Mouse (Mus musculus): ENCODE data around the gene Tm4sf1. TPM values are rescaled to one million over a fixed set of nuclear protein-coding genes. Genes with fewer than 3 reads are reported as not detected.

The Tm4sf1 gene
- polyA plus RNA-seq (2021): 126 TPM

DNA sequence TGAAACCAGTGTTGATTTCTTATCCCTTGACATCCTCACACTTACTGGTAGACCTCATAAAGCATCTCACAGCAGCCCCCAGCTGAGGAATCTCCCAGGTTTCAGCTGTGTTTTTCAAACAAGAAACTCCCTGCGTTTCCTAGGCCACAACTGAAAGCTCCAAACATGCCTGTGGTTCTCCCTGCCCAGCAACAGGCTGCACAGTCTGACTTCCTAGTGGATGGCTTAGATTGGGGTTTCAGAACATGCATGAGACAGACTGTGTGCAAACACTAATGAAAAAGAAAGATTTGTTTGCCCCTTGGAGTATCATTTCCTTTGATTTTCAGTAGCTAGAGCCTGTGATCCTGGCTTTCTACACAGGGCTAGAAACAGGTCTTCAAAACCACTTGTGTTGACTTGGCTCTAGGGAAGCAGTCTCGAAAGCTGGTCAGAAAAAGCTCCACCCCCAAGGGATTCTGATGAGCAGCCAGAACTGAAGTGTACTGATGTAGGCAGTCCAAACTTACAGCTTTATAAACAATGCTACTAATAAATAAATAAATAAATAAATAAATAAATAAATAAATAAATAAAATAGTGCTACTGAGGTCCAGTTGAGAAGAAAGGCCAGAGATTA is at the start of gene Tm4sf1:
Tm4sf1 (minus strand) TSS at position 68 of the 619 bp plus-strand sequence.
- DNase-seq (ENCODE audit: low read depth, low spot score) (no peak), ATAC-seq (no peak)
- ChIA-PET CTCF (interaction anchor here (0.8 to 2.2 kb wide), 4 partner anchors 8 to 857 kb away, joined by 3 to 5 read pairs (median 4); no protein-coding TSS in a partner anchor), POLR2A (interaction anchor here (0.6 kb wide), 1 partner anchor 50 kb away, joined by 3 read pairs; no protein-coding TSS in a partner anchor)
- no peak for TF ChIP-seq CTCF (IDR thresholded peaks at IDR 0.05)
- in situ Hi-C loops (cut with MboI; ENCODE audit: low pct_unique_long_range_greater_than_20kb): no loop called here
- H3K27me3 ChIP-seq: no peaks in the 10 kb centered on the region

DNA sequence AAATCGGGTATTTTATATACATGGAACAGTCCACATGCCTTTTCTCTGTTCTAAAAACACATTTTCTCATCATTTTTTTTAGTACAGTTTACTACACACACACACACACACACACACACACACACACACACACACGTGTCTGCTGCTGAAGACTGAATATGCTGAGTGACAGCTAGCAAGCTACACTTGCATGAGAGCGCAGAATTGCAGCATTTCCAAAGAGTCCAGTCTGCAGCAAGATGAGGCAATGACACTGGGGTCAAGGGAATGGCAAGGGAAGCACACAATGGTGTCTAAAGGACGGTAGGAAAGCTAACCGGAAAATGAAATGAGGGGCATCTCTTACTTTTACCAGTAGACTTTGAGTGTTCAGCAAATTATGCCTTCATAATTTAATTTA is 43.0 kb upstream of the Tm4sf1 start:
- in situ Hi-C loops (cut with MboI; ENCODE audit: low pct_unique_long_range_greater_than_20kb): no loop called here
- TF ChIP-seq CTCF (IDR thresholded peaks at IDR 0.05): no peak
- ATAC-seq (no peak), DNase-seq (ENCODE audit: low read depth, low spot score) (no peak)
- no peaks in the 10 kb centered on the region for H3K27me3 ChIP-seq
- ChIA-PET POLR2A (interaction anchor here (0.7 to 1.0 kb wide), 5 partner anchors 8 to 96 kb away, joined by 3 to 4 read pairs (median 3); no protein-coding TSS in a partner anchor), CTCF (interaction anchor here (1.7 kb wide), 1 partner anchor 41 kb away, joined by 4 read pairs; no protein-coding TSS in a partner anchor)

DNA sequence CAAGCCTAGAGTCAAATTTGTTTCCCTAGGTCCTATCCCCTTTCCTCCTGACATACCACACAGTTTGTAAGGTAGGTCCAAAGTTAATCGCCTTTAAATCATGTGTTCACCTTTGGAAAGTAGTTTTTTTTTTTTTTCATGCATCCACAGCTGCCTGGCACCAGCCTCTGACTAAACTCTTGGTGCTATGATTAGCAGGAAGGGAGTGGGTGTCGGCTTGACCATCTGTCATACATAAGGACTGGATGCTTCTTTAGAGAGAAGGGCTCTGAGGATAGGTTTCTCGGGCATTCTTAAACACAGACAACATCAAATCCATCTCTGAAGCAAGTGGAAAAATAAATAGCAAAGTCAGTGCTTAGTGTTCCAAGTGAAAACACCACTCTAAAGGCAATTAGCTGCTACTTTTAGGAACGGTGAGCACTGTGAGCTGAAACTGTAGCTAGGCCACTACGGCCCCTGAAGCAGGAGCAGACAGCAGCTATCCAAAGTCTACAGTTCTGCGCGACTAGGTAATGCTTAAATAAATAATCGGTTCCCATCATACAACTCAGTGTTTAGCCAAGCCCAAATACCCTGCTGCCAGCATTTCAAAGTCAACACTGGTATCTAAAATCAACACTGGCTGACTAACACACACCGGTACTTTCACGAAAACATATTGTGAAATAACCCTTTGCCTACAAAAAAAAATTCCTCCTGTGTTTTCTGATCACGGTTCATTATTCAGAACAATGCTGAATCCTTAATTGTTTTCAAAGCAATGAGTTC is 42.2 kb upstream of the Tm4sf1 start:
- POLR2A ChIA-PET: interaction anchor here (0.7 to 1.0 kb wide), 5 partner anchors 9 to 95 kb away, joined by 3 to 4 read pairs (median 3); no protein-coding TSS in a partner anchor
- ATAC-seq (peak; percentile 87), DNase-seq (ENCODE audit: low read depth, low spot score) (peak; percentile 42)
- in situ Hi-C loops (cut with MboI; ENCODE audit: low pct_unique_long_range_greater_than_20kb): no loop called here
- H3K27me3 ChIP-seq: no peaks in the 10 kb centered on the region
- CTCF ChIA-PET: interaction anchor here (0.8 to 2.6 kb wide), 7 partner anchors 14 to 85 kb away, joined by 3 to 7 read pairs (median 4); no protein-coding TSS in a partner anchor
- TF ChIP-seq CTCF (IDR thresholded peaks at IDR 0.05): no peak

DNA sequence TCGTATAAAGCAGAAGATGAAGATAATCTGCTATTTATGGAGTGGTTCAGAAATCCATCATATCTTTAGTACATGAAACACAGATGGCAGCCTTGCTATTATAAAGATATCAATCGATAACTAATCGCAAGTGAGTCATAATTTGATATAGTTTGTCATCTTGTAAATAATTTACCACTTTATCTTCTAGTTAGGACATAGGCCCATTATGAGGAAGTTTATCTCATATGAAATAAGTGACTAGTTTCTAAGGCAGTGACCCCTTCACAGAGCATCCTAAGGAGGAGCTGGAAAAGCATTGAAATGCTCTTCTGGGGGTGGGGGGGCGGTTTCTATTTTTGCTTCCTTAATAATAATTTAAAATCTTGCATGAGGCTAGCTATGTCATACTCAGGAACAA is 41.2 kb upstream of the Tm4sf1 start:
- POLR2A ChIA-PET: no interaction called here
- CTCF ChIA-PET: interaction anchor here (0.8 to 2.6 kb wide), 6 partner anchors 13 to 86 kb away, joined by 3 to 7 read pairs (median 4); no protein-coding TSS in a partner anchor

DNA sequence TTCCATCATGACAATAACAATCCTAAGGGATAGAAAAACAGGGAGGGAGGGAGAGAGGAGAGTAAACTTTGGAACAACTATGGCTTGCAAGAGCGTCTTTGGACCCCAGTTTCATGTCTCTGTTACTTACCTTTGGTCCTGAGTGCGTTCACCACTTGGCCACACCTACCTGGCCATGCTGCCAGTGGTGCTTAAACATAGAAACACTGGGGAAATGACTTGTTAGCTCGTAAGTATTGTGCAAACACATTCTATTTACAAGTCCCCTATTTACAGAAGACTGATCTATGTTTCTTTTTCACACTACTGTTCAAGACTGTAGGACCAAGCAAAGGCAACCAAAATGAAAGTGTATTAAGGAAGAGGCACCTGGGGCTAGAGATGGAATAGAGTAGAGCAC is 39.5 kb upstream of the Tm4sf1 start:
- ATAC-seq (no peak), DNase-seq (ENCODE audit: low read depth, low spot score) (no peak)
- ChIA-PET POLR2A (no interaction called here), CTCF (interaction anchor here (2.6 kb wide), 1 partner anchor 11 kb away, joined by 7 read pairs; no protein-coding TSS in a partner anchor)
- no peaks in the 10 kb centered on the region for H3K27me3 ChIP-seq
- no peak for TF ChIP-seq CTCF (IDR thresholded peaks at IDR 0.05)
- in situ Hi-C loops (cut with MboI; ENCODE audit: low pct_unique_long_range_greater_than_20kb): no loop called here

More for the DNA sequence above, 41.2 kb upstream of the Tm4sf1 start:
- no peak for DNase-seq (ENCODE audit: low read depth, low spot score)
- no peak for TF ChIP-seq CTCF (IDR thresholded peaks at IDR 0.05)
- no peak for ATAC-seq
- in situ Hi-C loops (cut with MboI; ENCODE audit: low pct_unique_long_range_greater_than_20kb): no loop called here
- no peaks in the 10 kb centered on the region for H3K27me3 ChIP-seq

DNA sequence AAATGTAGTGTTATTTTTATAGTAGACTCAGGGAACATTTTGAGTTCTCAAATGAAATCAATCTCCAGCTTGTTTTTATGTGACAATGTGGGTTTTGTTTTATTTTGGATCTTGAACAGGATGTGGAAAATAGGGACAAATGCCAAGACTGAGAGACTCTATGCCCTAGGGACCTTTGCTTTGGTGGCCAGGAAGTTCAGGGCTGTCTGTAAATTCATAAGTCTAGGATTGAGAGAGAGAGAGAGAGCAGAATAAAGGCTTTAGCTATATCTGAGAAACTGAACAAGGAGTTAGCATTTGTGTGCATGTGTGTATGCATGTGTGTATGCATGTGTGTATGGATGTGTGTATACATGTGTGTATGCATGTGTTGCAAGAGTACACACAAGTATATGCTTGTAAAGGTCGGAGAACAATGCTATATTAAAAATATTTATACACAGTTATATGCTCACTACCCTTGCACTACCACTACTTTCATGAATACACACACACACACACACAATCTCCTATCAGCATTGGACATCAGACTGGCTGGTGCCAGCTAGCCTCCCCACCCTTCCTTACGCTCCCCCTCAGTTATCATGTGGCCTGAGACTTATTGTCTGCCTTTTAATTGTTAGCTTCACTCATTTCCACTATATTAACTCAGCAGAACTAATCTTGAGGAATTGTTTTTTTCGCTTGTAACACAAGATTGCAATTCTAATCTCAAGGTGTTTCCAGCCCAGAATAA is 33.5 kb upstream of the Tm4sf1 start:
- TF ChIP-seq CTCF (IDR thresholded peaks at IDR 0.05): no peak
- in situ Hi-C loops (cut with MboI; ENCODE audit: low pct_unique_long_range_greater_than_20kb): no loop called here
- ChIA-PET CTCF (interaction anchor here (1.2 kb wide), 2 partner anchors 11 to 31 kb away, joined by 3 to 4 read pairs; no protein-coding TSS in a partner anchor), POLR2A (no interaction called here)
- no peak for DNase-seq (ENCODE audit: low read depth, low spot score)
- no peak for ATAC-seq
- H3K27me3 ChIP-seq: no peaks in the 10 kb centered on the region

DNA sequence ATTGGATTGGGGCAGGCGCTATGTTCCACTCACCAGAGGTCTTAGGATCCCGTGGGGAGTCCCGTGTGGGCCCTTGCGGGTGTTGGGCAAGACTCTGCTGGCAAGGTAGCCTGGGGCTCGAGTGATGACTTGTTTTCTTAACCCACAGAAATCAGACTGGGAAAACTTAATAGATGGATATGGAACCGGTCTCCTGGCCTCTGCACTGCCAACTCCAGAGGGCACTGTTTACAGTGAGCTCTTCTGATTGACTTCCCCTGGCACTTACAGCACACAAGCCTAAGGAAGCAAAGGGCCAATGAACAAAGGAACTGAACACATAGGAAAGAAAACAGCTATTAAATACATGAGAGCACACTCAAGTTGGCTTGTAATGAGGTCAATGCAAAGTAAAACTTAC is 26.2 kb upstream of the Tm4sf1 start:
- DNase-seq (ENCODE audit: low read depth, low spot score): no peak
- H3K27me3 ChIP-seq: no peaks in the 10 kb centered on the region
- POLR2A ChIA-PET: no interaction called here
- in situ Hi-C loops (cut with MboI; ENCODE audit: low pct_unique_long_range_greater_than_20kb): no loop called here
- ATAC-seq: no peak
- peak; percentile 18 for TF ChIP-seq CTCF (IDR thresholded peaks at IDR 0.05)
- CTCF ChIA-PET: interaction anchor here (2.0 kb wide), 1 partner anchor 18 kb away, joined by 5 read pairs; no protein-coding TSS in a partner anchor

DNA sequence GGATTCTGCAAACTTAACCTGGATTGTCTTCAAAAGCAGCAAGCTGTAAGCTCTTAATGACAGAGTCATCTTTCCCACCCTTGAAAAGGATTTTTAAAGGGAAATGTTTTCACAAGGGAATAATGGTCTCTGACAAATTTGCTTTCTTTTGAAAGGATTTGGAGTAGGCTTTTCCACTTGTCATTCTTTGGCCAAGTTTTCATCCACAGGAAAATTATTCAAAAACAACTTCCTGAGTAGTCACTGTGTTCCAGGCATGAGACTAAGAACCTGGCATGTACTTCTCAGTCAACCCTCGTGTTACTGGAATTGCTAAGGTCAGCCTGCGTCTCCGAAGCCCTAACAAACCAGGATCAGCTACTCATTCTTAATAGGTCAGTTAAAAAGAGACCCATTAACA is 5.3 kb upstream of the Tm4sf1 start:
- ATAC-seq (no peak), DNase-seq (ENCODE audit: low read depth, low spot score) (no peak)
- no peaks in the 10 kb centered on the region for H3K27me3 ChIP-seq
- in situ Hi-C loops (cut with MboI; ENCODE audit: low pct_unique_long_range_greater_than_20kb): no loop called here
- ChIA-PET POLR2A (no interaction called here), CTCF (interaction anchor here (1.2 to 2.0 kb wide), 2 partner anchors 10 to 12 kb away, joined by 3 to 8 read pairs; no protein-coding TSS in a partner anchor)
- TF ChIP-seq CTCF (IDR thresholded peaks at IDR 0.05): no peak

DNA sequence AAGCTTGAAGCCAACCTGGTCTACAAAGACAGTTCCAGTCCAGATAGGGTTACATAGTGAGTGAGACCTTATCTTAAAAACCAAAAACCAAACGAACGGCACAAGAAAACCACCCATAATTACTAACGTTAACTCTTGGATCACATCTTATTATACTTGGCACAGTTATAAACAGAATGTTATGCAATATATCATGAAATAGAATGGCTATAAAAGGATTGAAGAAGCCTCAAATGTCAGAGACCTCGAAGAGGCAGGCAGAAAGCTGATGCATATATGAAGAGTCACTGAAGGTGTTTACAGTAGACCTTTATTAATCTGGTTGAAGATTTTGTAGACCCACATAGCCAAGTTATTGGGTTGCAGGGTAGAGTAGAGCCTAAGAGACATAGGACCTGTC is 3.8 kb upstream of the Tm4sf1 start:
- in situ Hi-C loops (cut with MboI; ENCODE audit: low pct_unique_long_range_greater_than_20kb): no loop called here
- CTCF ChIA-PET: interaction anchor here (0.9 to 3.0 kb wide), 5 partner anchors 9 to 38 kb away, joined by 3 to 19 read pairs (median 5); no protein-coding TSS in a partner anchor
- ATAC-seq: no peak
- DNase-seq (ENCODE audit: low read depth, low spot score): no peak
- TF ChIP-seq CTCF (IDR thresholded peaks at IDR 0.05): no peak
- POLR2A ChIA-PET: interaction anchor here (3.0 kb wide), 1 partner anchor 11 kb away, joined by 13 read pairs; no protein-coding TSS in a partner anchor
- no peaks in the 10 kb centered on the region for H3K27me3 ChIP-seq

DNA sequence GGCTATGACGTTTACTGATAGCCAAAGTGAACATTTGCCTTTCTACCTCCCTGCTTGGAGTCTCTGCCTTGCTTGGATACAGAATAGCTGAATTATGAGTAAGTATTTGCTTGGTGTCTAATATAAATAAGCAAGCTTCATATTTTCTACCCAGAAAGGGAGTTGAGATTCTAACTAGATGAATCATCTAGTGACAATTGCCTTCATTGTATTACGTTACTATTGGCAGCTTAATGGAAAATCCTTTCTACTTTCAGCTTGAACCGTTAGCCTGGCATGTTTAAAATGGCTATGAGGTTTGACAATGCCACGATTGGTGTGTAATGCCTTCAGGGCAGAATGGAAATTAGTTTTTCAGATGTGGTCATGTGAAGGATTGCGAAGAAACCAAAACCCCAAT is 2.7 kb upstream of the Tm4sf1 start:
- DNase-seq (ENCODE audit: low read depth, low spot score) (peak; percentile 97), ATAC-seq (peak; percentile 85)
- TF ChIP-seq CTCF (IDR thresholded peaks at IDR 0.05): no peak
- POLR2A ChIA-PET: interaction anchor here (3.0 kb wide), 1 partner anchor 10 kb away, joined by 13 read pairs; no protein-coding TSS in a partner anchor
- H3K27me3 ChIP-seq: no peaks in the 10 kb centered on the region
- CTCF ChIA-PET: interaction anchor here (0.7 to 3.0 kb wide), 10 partner anchors 10 to 154 kb away, joined by 3 to 19 read pairs (median 4); no protein-coding TSS in a partner anchor
- in situ Hi-C loops (cut with MboI; ENCODE audit: low pct_unique_long_range_greater_than_20kb): no loop called here

Measured in Patski (cell line).